Mouse (Mus musculus): ENCODE results near the gene Sap30.
"Not testable (repeated sequence)": the region's sequence is repeated elsewhere in the genome, so short reads cannot be mapped to it uniquely, and the experiment has no call there.

Gene Sap30

GRCm38 (mm10) chr8:57498494-57498846 lies 10.8 kb upstream of the Sap30 start:
- DNase-seq (ENCODE audit: extremely low spot score, low spot score), result no peak

GRCm38 (mm10) chr8:57491873-57492272 lies 4.2 kb upstream of the Sap30 start:
- DNase-seq (ENCODE audit: extremely low spot score, low spot score), result no peak

- DNase-seq (ENCODE audit: extremely low spot score, low spot score), result no peak
These were observed 2.2 kb upstream of the Sap30 start for GRCm38 (mm10) chr8:57489896-57490295.

GRCm38 (mm10) chr8:57489366-57489765 lies 1.7 kb upstream of the Sap30 start:
- no peak for DNase-seq (ENCODE audit: extremely low spot score, low spot score)

- peak; percentile 72 for DNase-seq (ENCODE audit: extremely low spot score, low spot score)
These were observed 679 bp upstream of the Sap30 start for GRCm38 (mm10) chr8:57488312-57488765.

- peak; percentile 84 for DNase-seq (ENCODE audit: extremely low spot score, low spot score)
These were observed 894 bp downstream of the Sap30 start for GRCm38 (mm10) chr8:57486491-57487440.

GRCm38 (mm10) chr8:57480606-57481005 lies 7.1 kb downstream of the Sap30 start:
- DNase-seq (ENCODE audit: extremely low spot score, low spot score), result no peak

GRCm38 (mm10) chr8:57479700-57480099 lies 8.0 kb downstream of the Sap30 start:
- no peak for DNase-seq (ENCODE audit: extremely low spot score, low spot score)

GRCm38 (mm10) chr8:57478406-57478805 lies 9.3 kb downstream of the Sap30 start:
- DNase-seq (ENCODE audit: extremely low spot score, low spot score), result no peak

GRCm38 (mm10) chr8:57473751-57474150 lies 13.9 kb downstream of the Sap30 start:
- no peak for DNase-seq (ENCODE audit: extremely low spot score, low spot score)

- no peak for DNase-seq (ENCODE audit: extremely low spot score, low spot score)
These were observed 16.8 kb downstream of the Sap30 start for GRCm38 (mm10) chr8:57470863-57471262.

GRCm38 (mm10) chr8:57468624-57469023 lies 19.0 kb downstream of the Sap30 start:
- DNase-seq (ENCODE audit: extremely low spot score, low spot score), result no peak

- DNase-seq (ENCODE audit: extremely low spot score, low spot score), result no peak
These were observed 23.9 kb downstream of the Sap30 start for GRCm38 (mm10) chr8:57463757-57464156.

- DNase-seq (ENCODE audit: extremely low spot score, low spot score), result no peak
These were observed 24.8 kb downstream of the Sap30 start for GRCm38 (mm10) chr8:57462839-57463238.

- no peak for DNase-seq (ENCODE audit: extremely low spot score, low spot score)
These were observed 29.7 kb downstream of the Sap30 start for GRCm38 (mm10) chr8:57457942-57458341.

GRCm38 (mm10) chr8:57457152-57457551 lies 30.5 kb downstream of the Sap30 start:
- no peak for DNase-seq (ENCODE audit: extremely low spot score, low spot score)

- no peak for DNase-seq (ENCODE audit: extremely low spot score, low spot score)
These were observed 31.9 kb downstream of the Sap30 start, which contains the start of gene Scrg1 for GRCm38 (mm10) chr8:57455765-57456164. Gene Scrg1, plus strand, starts transcription at chr8:57455923.

GRCm38 (mm10) chr8:57453361-57453760 lies 34.3 kb downstream of the Sap30 start:
- DNase-seq (ENCODE audit: extremely low spot score, low spot score), result no peak

- DNase-seq (ENCODE audit: extremely low spot score, low spot score), result no peak
These were observed 35.8 kb downstream of the Sap30 start for GRCm38 (mm10) chr8:57451896-57452295.

- DNase-seq (ENCODE audit: extremely low spot score, low spot score), result no peak
These were observed 36.9 kb downstream of the Sap30 start for GRCm38 (mm10) chr8:57450726-57451125.

GRCm38 (mm10) chr8:57445901-57446300 lies 41.8 kb downstream of the Sap30 start:
- DNase-seq (ENCODE audit: extremely low spot score, low spot score), result not testable (repeated sequence)

- no peak for DNase-seq (ENCODE audit: extremely low spot score, low spot score)
These were observed 44.4 kb downstream of the Sap30 start for GRCm38 (mm10) chr8:57443289-57443688.

GRCm38 (mm10) chr8:57441556-57441955 lies 46.1 kb downstream of the Sap30 start:
- DNase-seq (ENCODE audit: extremely low spot score, low spot score), result no peak

Data from neural tube, embryonic 10.5 days (tissue).